Mouse (Mus musculus) brown adipose tissue, adult 24 weeks (tissue): ENCODE measurements around the gene 1700028K03Rik. TPM values are rescaled to one million over a fixed set of nuclear protein-coding genes. Genes with fewer than 3 reads are reported as not detected.

ENCODE experiments used
- H3K27ac ChIP-seq: fragments of 200-500 bp; replicated peaks from 2 replicates; pipeline ENCODE4 v1.5.1; 2012; ENCODE audit warnings: low read depth, mild to moderate bottlenecking, low read length
- H3K4me1 ChIP-seq: fragments of 200-500 bp; 2 replicates; pipeline ENCODE4 v1.6.1; 2012; ENCODE audit warnings: low read length, mixed read lengths; ENCODE audit not compliant: control insufficient read depth, insufficient read depth, insufficient read length
- H3K4me3 ChIP-seq: fragments of 200-500 bp; 2 replicates; pipeline ENCODE4 v1.5.1; 2012; ENCODE audit warnings: low read depth, mild to moderate bottlenecking, low read length, moderate library complexity; ENCODE audit not compliant: insufficient read depth
- polyA plus RNA-seq: library from polyadenylated mRNA; stranded (reverse); fragments of >200 nt; gene quantifications from 2 replicates; pipeline ENCODE4 v1.2.4, GENCODE M21; 2012; ENCODE audit not compliant: missing spikeins, insufficient read depth, insufficient read length

Gene 1700028K03Rik
- not detected in 2 replicates for polyA plus RNA-seq

DNA sequence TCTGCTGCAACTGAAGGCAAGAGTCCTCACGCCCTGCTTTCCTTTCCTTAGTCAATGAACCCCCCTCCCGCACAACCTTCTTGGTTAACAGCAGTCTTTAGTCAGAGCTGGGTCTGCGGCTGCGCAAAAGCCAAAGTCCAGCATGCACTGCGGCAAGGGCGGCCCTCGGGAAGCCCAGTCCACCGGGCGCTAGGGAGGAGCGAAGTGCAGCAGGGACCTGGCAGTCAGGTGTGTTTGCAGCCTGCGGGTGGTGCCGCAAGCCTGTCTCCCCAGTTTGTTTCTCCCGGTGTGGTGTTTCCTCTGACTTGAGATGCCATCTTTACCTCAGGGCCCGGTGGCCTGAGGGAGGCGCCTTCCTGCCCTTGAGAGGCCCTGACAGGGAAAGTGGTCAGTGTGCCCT, at the start of gene 1700028K03Rik:
1700028K03Rik (plus strand) TSS at position 129 of the 400 bp plus-strand sequence.
- H3K4me1 ChIP-seq, result no peaks in the 10 kb centered on the region
- H3K4me3 ChIP-seq, result no peak within 1 kb of the TSS
- H3K27ac ChIP-seq, result no peak within 1 kb of the TSS

DNA sequence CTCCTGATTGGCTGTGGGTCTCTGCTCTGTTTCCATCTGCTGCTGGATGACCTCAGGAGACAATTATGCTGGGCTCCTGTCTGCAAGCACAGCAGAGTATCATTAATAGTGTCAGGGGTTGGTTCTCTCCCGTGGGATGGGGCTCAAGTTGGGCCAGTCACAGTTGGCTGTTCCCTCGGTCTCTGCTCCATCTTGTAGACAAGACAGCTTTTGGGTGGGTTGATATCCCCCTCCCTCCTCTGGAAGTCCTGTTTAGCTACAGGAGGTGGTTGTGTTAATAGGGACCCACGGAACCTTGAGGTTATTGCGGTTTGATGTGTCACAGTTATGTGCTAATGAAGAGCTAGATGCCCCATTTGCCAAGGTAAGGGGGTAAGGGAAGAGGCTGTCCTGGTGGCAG, 45.5 kb upstream of the 1700028K03Rik start:
- Histone ChIP-seq H3K4me1 (no peaks in the 10 kb centered on the region), H3K4me3 (no peak overlapping the region), H3K27ac (no peak overlapping the region)

DNA sequence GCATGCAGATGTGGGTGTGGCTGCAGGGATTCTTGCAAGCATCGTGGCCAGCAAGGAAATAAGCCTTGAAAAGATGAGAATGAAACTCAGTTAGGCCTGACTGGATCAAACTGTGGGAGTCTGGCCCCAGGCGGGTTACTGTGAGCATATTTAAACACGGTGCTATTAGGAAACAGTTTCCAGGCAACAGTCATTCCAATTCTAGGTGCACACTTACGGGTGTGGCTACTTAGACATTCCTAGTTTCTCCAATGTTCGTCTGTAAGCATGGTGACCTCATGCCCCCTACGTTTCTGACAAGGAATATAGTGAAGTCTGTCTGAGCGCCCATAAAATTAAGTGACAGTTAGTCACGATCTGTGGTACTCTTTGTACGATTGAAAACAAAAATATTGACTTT, 43.5 kb upstream of the 1700028K03Rik start:
- Histone ChIP-seq H3K27ac (no peak overlapping the region), H3K4me3 (no peak overlapping the region), H3K4me1 (no peaks in the 10 kb centered on the region)

DNA sequence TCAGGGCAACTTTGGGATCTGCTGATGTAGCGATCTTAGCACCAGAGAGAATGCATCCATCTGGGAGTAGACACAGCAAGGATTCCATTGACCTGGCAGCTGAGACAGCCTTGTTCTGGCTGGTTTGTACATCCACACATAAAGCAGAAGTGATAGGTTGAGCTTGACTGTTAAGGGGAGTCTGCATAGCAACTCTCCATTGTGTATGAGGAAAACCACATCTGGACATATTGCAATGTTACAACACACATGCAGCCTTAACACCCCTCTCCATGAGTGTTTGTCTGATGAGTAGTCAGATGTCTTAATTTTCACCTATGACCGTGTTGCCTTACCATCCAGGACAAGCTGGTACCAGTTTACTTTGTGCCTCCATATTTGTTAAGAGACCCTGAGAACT, 42.0 kb upstream of the 1700028K03Rik start:
- Histone ChIP-seq H3K4me3 (no peak overlapping the region), H3K27ac (no peak overlapping the region), H3K4me1 (no peaks in the 10 kb centered on the region)

DNA sequence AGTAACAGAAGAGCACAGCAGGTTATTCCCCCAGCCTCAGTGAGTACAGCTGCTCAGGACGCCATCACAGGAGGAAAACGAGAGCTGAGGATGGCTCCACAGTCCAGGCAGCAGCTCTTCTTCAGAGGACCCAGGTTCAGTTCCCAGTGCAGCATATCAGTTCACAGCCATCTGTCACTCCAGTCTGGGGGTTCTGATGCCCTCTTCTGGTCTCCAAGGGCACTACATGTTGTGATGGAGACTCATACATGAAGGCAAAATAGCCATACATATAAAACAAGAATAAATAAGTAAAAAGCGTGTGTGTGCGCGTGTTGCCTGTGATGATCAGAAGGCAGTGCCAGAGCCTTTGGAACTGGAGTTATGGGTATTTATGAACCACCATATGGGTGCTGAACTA, 39.8 kb upstream of the 1700028K03Rik start:
- Histone ChIP-seq H3K27ac (no peak overlapping the region), H3K4me3 (no peak overlapping the region), H3K4me1 (no peaks in the 10 kb centered on the region)

DNA sequence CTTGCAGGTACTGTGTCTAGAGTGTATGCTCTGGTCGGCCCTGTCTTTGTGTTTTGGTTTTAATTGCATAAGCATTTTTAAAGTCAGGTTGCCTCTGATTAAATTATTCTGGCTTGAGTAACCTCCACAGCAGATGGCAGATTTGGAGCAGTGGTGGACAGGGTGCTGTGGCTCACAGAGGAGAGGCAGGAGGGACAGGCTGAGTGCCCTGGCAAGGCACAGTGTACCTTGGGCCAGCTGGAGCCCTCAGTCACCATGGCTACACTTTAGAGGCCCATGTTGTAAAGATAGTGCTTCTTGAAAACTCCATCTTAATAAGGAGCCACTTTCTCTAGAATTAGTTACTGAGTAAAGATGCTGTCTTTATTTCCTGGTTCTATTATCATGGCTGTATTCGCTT, 38.5 kb upstream of the 1700028K03Rik start:
- Histone ChIP-seq H3K4me1 (no peaks in the 10 kb centered on the region), H3K4me3 (no peak overlapping the region), H3K27ac (no peak overlapping the region)

DNA sequence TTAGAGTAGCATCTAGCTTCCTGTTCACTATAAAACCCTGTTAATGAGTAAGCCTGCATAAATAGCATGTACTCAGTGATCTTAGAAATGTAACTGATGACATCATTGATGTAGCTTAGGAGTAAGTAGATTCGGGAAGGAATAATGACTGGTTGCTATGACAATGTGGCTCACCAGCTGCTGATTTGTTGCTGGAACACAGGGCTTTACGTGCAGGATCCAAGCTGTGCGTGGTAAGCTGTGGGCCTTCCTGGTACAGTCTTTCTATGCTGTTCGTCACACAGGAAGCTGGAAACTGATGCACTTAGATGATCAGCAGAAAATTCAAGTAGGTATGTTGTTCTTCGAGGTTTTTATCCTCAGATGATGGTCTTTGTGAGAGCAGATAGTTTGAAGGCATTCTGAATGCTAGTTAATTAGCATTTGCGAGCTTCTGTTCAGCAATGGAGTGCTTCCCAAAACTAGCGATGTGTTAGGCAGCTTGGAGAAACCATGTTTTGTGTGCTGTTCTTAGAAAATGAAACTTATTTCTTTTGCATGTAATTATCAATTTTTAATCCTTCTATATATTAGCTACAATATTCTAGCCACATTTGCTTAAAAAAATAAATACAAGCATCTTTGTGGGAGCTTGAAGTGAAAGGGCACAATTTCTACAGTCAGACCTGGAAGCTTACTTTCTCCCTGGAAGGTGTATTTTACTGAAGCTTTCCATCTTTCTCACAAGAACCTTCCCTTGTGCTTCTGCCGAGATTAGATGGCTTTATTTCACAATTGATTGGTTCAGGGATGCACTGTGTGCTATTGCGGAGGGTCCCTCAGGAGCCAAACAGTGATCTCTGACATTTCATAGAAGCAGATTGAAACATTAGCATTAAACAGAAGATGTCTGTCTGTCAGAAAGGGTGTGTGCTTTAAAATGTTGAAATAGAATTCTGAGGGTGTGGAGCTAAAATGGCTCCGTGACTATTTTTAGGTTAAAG, 36.7 kb upstream of the 1700028K03Rik start:
- no peaks in the 10 kb centered on the region for H3K4me1 ChIP-seq
- no peak overlapping the region for H3K27ac ChIP-seq
- no peak overlapping the region for H3K4me3 ChIP-seq

DNA sequence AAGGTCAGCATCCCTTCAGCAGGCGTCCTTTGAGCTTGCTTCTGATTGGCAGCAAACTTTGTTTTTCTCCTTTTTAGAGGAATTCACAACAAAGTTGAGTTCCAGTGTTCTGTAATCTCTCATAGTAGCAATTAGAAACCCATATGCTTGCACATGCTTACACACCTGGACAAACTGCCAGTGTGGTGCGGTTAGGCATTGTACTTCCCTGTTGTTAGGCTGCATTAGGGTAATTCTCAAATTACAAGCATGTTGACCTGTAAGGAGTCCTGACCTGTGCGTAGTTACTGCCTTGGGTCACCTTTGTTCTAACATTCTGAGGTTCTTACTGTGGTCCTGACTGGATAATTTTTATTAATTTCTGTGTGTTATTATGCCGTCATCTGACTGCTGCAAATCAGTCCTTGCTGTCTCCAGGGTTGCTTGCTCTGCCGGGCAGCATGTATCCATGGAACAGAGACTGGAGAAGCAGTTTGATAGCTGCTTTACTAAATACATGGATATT, 35.7 kb upstream of the 1700028K03Rik start:
- H3K4me3 ChIP-seq, result no peak overlapping the region
- no peaks in the 10 kb centered on the region for H3K4me1 ChIP-seq
- H3K27ac ChIP-seq, result no peak overlapping the region

DNA sequence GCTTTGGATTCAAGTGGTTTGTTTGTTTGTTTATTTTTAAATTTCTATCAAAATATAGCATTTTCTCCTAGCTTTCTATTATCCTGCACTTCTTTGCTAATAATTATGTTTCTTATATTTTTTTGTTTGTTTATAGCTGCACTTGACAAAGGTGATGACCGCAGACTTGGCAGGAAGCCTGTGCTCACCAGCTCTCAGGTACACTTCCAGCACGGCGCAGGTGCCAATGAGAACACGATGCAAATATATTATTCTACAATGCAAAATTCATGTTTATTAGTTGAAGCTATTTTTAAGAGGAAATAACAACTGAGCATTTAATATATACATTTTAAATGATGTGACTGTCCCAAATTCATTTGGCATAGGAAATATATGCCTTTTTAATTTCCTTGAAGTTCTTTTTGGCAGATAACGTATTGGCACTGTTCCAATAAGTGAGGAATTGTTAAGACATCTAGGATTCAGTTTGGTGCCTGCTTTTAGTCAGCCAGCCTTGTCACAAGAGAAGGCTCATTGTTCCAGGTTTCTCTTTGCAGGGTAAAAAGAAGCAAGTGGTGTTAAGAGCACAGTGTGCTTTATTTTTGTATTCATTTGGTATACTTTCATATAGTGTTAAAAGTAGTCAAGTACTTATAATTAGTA, 34.5 kb upstream of the 1700028K03Rik start:
- Histone ChIP-seq H3K4me1 (no peaks in the 10 kb centered on the region), H3K27ac (no peak overlapping the region), H3K4me3 (no peak overlapping the region)

DNA sequence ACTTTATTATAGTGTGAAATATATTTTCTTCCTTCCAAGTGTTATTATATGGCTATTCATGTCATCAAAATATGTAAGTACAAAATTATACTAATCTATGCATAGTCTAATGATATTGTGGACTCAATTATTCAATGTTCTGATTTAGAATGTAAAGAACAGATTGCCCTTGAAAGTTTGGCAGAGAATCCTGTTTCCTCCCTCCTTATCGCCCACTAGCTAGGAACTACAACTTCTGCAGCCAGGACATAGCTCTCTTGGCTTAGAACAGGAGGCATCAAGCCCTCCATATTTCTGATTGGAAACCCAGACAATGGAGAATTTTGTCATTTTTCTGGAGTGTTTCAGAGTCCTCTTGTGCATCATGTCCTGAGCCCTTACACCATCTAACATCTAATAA, 33.8 kb upstream of the 1700028K03Rik start:
- Histone ChIP-seq H3K27ac (no peak overlapping the region), H3K4me3 (no peak overlapping the region), H3K4me1 (no peaks in the 10 kb centered on the region)

DNA sequence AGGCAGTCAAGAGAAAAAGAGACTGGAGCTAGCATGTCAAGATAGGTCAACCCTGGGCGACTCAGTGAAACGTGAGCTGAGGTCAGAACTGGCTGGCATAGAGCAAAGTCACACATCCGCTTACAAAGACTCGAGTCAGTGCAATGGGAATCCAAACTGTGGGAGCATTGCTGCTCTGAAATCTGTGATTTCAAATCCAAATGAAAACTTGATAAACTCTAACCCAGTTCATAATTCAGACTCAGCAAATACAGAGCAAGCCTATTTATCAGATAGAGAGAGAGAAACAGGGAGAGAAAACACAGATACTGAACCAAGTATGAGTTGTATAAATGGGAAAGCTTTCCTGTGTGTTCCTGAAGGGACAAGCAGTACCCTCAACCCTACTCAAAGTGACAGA, 27.2 kb upstream of the 1700028K03Rik start, which contains the start of gene Gm42669:
Gm42669 (plus strand) TSS at position 301 of the 400 bp plus-strand sequence.
- Histone ChIP-seq H3K4me3 (no peak within 1 kb of the TSS), H3K4me1 (no peaks in the 10 kb centered on the region), H3K27ac (no peak within 1 kb of the TSS)

DNA sequence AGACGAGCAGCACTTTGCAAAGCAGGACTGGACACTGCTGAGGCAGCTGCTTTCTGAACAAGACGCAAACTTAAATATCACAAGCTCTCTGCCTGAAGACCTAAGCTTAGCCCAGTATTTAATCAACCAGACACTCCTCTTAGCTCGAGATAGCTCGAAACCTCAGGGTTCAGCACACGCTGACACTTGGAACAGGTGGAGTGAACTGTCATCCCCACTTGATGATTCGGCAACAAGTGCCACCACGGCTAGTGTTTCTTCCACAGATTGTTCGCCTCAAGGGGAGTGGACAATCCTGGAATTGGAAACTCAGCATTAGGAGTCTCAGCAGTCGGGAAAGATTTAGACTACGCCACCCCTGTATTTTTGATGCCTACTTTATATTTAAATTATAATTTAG, 24.0 kb upstream of the 1700028K03Rik start:
- no peak overlapping the region for H3K4me3 ChIP-seq
- H3K4me1 ChIP-seq, result no peaks in the 10 kb centered on the region
- no peak overlapping the region for H3K27ac ChIP-seq

DNA sequence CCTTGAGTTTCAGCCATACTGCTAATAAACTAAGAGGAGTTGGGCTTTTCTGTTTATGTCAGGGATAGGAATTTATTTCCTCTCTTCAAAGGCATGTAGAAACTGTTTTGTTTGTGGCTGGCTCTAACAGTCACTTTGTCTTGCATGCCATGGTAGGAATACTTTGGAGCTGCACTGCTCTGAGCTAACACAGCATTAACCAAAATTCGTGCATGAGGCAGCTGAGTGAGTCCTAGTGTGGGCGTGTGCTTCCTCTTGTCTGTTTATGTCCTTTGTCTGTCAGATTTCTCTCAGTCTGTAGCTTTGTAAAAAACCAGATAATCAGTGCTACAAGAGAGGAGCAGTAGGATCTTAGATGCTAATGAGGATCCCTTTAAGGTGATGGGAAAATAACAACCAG, 23.2 kb upstream of the 1700028K03Rik start:
- no peak overlapping the region for H3K4me3 ChIP-seq
- no peak overlapping the region for H3K27ac ChIP-seq
- H3K4me1 ChIP-seq, result no peaks in the 10 kb centered on the region

DNA sequence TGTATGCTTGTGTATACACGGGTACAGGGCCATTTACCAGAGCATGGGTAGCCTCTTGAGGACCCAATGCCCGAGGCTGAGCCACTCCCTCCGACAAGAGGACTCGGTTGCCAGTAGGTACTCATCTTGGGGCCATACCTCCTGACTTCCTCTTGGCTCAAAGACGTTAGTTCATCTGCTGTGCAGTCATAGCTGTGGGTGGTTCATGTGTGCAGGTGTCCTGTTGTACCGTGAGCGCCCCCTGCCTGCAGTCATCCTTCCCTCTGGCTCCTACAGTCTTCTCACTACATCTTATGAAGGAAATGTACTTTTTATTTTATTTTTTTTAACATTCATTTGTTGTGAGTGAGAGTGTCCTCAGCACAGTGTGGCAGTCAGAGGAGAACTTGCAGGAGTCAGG, 20.9 kb upstream of the 1700028K03Rik start:
- Histone ChIP-seq H3K4me3 (no peak overlapping the region), H3K27ac (no peak overlapping the region), H3K4me1 (no peaks in the 10 kb centered on the region)

DNA sequence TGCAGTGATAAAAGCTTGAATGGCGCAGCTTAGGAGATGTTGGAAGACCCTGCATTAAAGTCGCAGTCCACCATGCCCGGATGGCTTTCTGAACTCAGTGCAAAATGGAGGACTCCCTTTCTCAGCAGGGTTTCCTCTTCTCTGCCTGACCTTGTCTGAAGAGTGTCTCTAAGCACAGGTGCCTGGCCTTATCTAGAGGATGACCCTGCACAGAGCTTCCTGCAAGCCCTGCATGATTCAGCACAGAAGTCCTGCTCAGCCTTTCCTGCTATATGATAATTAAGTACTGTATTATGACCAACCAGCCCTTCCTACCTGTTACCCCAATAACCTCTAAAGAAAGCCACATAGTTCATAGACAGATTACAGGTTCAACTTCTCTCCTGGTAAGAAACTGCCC, 19.1 kb upstream of the 1700028K03Rik start:
- Histone ChIP-seq H3K4me3 (no peak overlapping the region), H3K4me1 (no peaks in the 10 kb centered on the region), H3K27ac (no peak overlapping the region)
